ENCODE assay signal across 9 mouse cellular contexts in the genomic region with DNA sequence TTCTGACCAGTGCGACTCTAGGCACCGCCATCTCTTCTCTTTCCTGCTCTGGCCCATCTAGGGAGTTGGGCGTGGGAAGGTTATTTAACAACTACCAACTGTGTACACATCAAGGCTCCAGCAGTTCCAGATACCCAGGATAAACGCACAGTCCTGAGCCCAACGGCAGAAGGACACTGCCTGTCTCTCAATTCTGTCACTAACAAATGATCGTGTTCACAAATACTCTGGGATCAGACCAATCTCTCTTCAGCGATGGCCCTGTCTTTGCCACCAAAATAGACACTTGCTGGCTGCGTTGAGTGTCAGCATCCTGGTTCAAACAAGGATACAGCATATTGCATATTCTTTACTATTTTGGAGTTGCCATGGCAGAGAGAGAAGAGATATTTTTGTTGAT.
DNase-seq lines count a peak whose midpoint lies in the region; ATAC-seq lines count a peak whose summit lies in the region.
"Had no signal": no experiment of that assay in that cellular context is flagged by ENCODE, and none has a peak within 500 bp of the region (broad histone marks: within the 10 kb centered on the region; RNA-seq: fewer than 3 reads in every experiment).

No protein-coding gene starts in this region.

- WGBS in forebrain, embryonic 13.5 days: 72% methylated on average over 8 of the region's 8 CpGs
- WGBS in forebrain, embryonic 10.5 days: 79% methylated on average over 8 of the region's 8 CpGs
- WGBS in midbrain, embryonic 13.5 days: 80% methylated on average over 8 of the region's 8 CpGs
- 78% methylated on average over 8 of the region's 8 CpGs for WGBS in midbrain, embryonic 10.5 days
- WGBS in stomach, embryonic 15.5 days: 53% methylated on average over 8 of the region's 8 CpGs

- ATAC-seq in forebrain, embryonic 13.5 days: peak; percentile 38; the same call in 1 of the 2 replicates
- ATAC-seq in midbrain, embryonic 13.5 days: no peak
- peak; percentile 80; the same call in 1 of the 2 replicates for ATAC-seq in stomach, embryonic 15.5 days (ENCODE audit: insufficient read depth, low FRiP score, low read depth)
- no peak for ATAC-seq in erythroblast, adult 5-6 weeks (replicated peaks; ENCODE audit: low FRiP score, poor library complexity, severe bottlenecking)

- DNase-seq in forebrain, embryonic 10.5 days (ENCODE audit: extremely low spot score, low spot score): no peak
- DNase-seq in midbrain, embryonic 10.5 days (ENCODE audit: low spot score): no peak
- DNase-seq in left cerebral cortex, postnatal 25 days (ENCODE audit: low spot score in 2 of 2): peak; percentile 24 to 79
- DNase-seq in T-cell, adult 2 months (ENCODE audit: low spot score): no peak

- no peak overlapping the region for H3K9ac ChIP-seq in forebrain, embryonic 13.5 days
- no peak overlapping the region for H3K9ac ChIP-seq in midbrain, embryonic 13.5 days (replicated peaks)
- no peak overlapping the region for H3K9ac ChIP-seq in stomach, embryonic 15.5 days
- H3K9ac ChIP-seq: embryonic facial prominence, embryonic 15.5 days had no signal

- H3K36me3 ChIP-seq in forebrain, embryonic 13.5 days (ENCODE audit: poor library complexity, severe bottlenecking): no peaks in the 10 kb centered on the region
- no peaks in the 10 kb centered on the region for H3K36me3 ChIP-seq in forebrain, embryonic 10.5 days (replicated peaks)
- no peaks in the 10 kb centered on the region for H3K36me3 ChIP-seq in midbrain, embryonic 13.5 days
- H3K36me3 ChIP-seq in midbrain, embryonic 10.5 days: no peaks in the 10 kb centered on the region
- H3K36me3 ChIP-seq in stomach, embryonic 15.5 days: no peaks in the 10 kb centered on the region
- H3K36me3 ChIP-seq: embryonic facial prominence, embryonic 15.5 days had no signal

- peaks cover 3% of the 10 kb centered on the region; the same call in 1 of the 2 replicates for H3K4me1 ChIP-seq in forebrain, embryonic 13.5 days
- H3K4me1 ChIP-seq in forebrain, embryonic 10.5 days: peaks cover 11% of the 10 kb centered on the region
- H3K4me1 ChIP-seq in midbrain, embryonic 13.5 days (replicated peaks): 0 out of 2 replicates have a peak, but pooled peaks cover 3% of the 10 kb centered on the region
- H3K4me1 ChIP-seq in midbrain, embryonic 10.5 days: no peaks in the 10 kb centered on the region
- H3K4me1 ChIP-seq in stomach, embryonic 15.5 days: peaks cover 5% of the 10 kb centered on the region; the same call in 1 of the 2 replicates
- H3K4me1 ChIP-seq: embryonic facial prominence, embryonic 15.5 days had no signal

- H3K27ac ChIP-seq in forebrain, embryonic 13.5 days: no peak overlapping the region
- H3K27ac ChIP-seq in forebrain, embryonic 10.5 days: no peak overlapping the region
- 0 out of 2 replicates have a peak overlapping the region, but pooled peaks have one; percentile 9 for H3K27ac ChIP-seq in midbrain, embryonic 13.5 days
- no peak overlapping the region for H3K27ac ChIP-seq in midbrain, embryonic 10.5 days (replicated peaks)
- peak overlapping the region; percentile 80 for H3K27ac ChIP-seq in stomach, embryonic 15.5 days
- H3K27ac ChIP-seq: embryonic facial prominence, embryonic 15.5 days had no signal

- no peak overlapping the region for H3K4me3 ChIP-seq in forebrain, embryonic 13.5 days
- H3K4me3 ChIP-seq in forebrain, embryonic 10.5 days: no peak overlapping the region
- no peak overlapping the region for H3K4me3 ChIP-seq in midbrain, embryonic 13.5 days (replicated peaks)
- no peak overlapping the region for H3K4me3 ChIP-seq in midbrain, embryonic 10.5 days
- no peak overlapping the region for H3K4me3 ChIP-seq in stomach, embryonic 15.5 days (replicated peaks)
- H3K4me3 ChIP-seq: embryonic facial prominence, embryonic 15.5 days had no signal

- H3K27me3 ChIP-seq in forebrain, embryonic 13.5 days: no peaks in the 10 kb centered on the region
- no peaks in the 10 kb centered on the region for H3K27me3 ChIP-seq in forebrain, embryonic 10.5 days (ENCODE audit: poor library complexity, severe bottlenecking)
- H3K27me3 ChIP-seq in midbrain, embryonic 13.5 days: no peaks in the 10 kb centered on the region
- H3K27me3 ChIP-seq in midbrain, embryonic 10.5 days (ENCODE audit: low read depth, poor library complexity, severe bottlenecking): no peaks in the 10 kb centered on the region
- no peaks in the 10 kb centered on the region for H3K27me3 ChIP-seq in stomach, embryonic 15.5 days (replicated peaks)
- H3K27me3 ChIP-seq: embryonic facial prominence, embryonic 15.5 days had no signal

- H3K4me2 ChIP-seq in forebrain, embryonic 13.5 days: no peak overlapping the region
- H3K4me2 ChIP-seq in midbrain, embryonic 13.5 days (replicated peaks): no peak overlapping the region
- peak overlapping the region; percentile 27; the same call in 1 of the 2 replicates for H3K4me2 ChIP-seq in stomach, embryonic 15.5 days
- H3K4me2 ChIP-seq: embryonic facial prominence, embryonic 15.5 days had no signal

- H3K9me3 ChIP-seq in forebrain, embryonic 13.5 days (replicated peaks): 0 out of 2 replicates have a peak, but pooled peaks cover 3% of the 10 kb centered on the region
- no peaks in the 10 kb centered on the region for H3K9me3 ChIP-seq in forebrain, embryonic 10.5 days
- H3K9me3 ChIP-seq in midbrain, embryonic 13.5 days: no peaks in the 10 kb centered on the region
- H3K9me3 ChIP-seq in midbrain, embryonic 10.5 days (replicated peaks): no peaks in the 10 kb centered on the region
- H3K9me3 ChIP-seq in stomach, embryonic 15.5 days: no peaks in the 10 kb centered on the region
- H3K9me3 ChIP-seq: embryonic facial prominence, embryonic 15.5 days had no signal

- intact Hi-C loops in left cerebral cortex, postnatal 25 days (cut with DNase I): loop anchor here (2.0 kb wide), 1 partner anchor 74 kb away; a partner anchor contains a TSS

Comparison
In these comparisons a context has a peak if more than half of its experiments do, and no peak if none do; other contexts are left out.
1. H3K27ac ChIP-seq: peak in midbrain, embryonic 13.5 days (single experiment) and stomach, embryonic 15.5 days (single experiment); none in forebrain, embryonic 13.5 days (single experiment), forebrain, embryonic 10.5 days (single experiment) and midbrain, embryonic 10.5 days (single experiment).
2. ATAC-seq: peak in forebrain, embryonic 13.5 days (single experiment) and stomach, embryonic 15.5 days (single experiment); none in midbrain, embryonic 13.5 days (single experiment) and erythroblast, adult 5-6 weeks (single experiment).
3. DNase-seq: peak in left cerebral cortex, postnatal 25 days (2 of 2); none in forebrain, embryonic 10.5 days (single experiment), midbrain, embryonic 10.5 days (single experiment) and T-cell, adult 2 months (single experiment).